Mouse (Mus musculus): ENCODE measurements around the gene Mamstr. TPM values are rescaled to one million over a fixed set of nuclear protein-coding genes. Genes with fewer than 3 reads are reported as not detected.
"Not testable (repeated sequence)": the region's sequence is repeated elsewhere in the genome, so short reads cannot be mapped to it uniquely, and the experiment has no call there.

Mamstr gene
- total RNA-seq, 2 experiments from 2014 or later = 8.8 to 11.7 TPM

DNA sequence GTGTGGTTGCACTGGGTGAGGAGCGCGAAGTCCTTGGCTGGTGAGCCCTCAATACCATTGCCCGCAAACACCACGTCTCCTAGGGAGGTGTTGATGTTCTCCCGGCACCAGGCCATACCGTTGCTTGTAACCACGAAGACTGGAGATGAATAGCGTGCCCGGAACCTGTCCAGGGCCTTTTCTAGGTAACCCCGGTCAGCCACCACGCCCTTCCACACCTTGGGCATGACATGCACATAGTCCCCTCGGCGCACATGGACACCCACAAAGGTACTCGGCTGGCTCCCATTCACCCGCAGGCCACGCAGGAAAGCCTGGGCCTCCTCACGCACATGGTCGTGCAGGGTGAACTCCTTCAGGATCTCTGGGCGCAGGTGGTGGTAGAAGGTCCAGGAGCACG lies 10.7 kb downstream of the Mamstr start:
- DNase-seq = not testable (repeated sequence)

DNA sequence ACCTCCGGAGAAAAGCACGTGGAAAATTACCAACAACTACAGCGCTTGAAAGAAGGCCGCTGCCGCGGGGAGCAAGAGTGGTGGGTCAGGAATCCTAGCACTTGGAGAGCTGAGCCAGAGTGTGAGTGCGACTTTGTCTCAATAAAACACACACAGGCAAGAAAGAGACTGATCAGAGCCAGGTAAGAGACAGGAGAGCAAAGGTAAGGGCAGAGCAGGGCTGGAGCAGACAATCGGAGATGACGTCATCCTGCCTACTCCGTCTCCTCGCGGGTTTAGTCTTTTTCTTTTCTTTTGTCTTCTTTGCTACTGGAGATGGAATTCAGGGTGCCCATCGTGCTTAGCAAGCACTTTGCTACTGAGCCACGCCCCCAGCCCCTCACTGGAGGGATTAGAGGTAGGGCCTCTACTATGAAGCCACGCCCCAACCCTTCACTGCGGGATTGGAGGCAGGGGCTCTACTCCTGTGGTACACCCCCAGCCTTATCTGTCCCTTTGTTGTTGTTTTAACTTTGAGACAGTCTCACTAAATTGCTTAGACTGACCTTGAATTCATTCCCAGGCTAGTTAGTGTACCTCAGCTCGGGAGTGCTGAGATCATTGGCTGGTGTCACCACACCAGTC lies 14.8 kb downstream of the Mamstr start:
- DNase-seq = no peak

DNA sequence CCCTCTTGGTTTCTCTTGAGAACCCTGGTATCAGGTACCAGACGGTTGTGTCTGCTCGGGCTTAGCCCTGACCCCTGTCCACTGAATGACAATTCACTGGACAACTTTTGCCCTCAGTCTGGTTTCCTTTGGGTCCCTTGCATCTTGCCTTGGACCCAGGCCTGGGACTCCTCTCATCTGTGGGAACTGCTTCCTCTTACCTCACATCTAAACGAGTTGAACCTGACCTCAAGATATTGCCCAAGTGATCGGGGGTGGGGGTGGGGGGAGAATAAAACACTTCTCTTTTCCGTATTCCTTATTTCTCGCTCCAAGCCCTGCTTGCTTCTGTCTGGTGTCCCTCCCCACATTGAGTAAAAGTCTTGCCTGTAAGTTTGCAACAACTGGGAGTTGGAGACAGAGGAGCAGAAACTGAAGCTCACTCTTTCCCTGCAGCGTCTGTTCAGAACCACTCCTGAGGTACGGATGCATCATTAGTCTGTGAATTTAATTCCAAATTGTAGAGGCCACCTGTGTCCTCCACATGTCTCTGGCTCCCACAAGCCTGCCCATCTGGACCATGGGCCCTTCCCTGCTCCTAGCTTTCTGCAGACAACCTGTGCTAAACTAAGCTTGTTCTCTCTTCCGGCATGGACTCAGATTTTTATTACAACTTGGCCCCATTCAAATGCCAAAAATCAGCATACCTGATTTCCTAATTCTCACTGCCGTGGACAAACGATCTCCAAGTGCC lies 21.1 kb downstream of the Mamstr start:
- no peak for DNase-seq

DNA sequence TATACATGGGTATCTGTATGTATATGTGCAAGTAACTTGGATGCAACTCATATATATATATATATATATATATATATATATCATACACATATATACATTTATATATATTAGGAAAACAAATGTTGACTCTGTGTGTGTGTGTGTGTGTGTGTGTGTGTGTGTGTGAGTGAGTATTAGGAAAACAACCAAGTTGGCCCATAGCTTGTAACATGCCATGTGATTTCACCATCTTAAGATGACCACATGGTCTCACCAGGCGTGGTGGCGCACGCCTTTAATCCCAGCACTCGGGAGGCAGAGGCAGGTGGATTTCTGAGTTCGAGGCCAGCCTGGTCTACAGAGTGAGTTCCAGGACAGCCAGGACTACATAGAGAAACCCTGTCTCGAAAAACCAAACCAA lies 21.9 kb downstream of the Mamstr start:
- DNase-seq = not testable (repeated sequence)

DNA sequence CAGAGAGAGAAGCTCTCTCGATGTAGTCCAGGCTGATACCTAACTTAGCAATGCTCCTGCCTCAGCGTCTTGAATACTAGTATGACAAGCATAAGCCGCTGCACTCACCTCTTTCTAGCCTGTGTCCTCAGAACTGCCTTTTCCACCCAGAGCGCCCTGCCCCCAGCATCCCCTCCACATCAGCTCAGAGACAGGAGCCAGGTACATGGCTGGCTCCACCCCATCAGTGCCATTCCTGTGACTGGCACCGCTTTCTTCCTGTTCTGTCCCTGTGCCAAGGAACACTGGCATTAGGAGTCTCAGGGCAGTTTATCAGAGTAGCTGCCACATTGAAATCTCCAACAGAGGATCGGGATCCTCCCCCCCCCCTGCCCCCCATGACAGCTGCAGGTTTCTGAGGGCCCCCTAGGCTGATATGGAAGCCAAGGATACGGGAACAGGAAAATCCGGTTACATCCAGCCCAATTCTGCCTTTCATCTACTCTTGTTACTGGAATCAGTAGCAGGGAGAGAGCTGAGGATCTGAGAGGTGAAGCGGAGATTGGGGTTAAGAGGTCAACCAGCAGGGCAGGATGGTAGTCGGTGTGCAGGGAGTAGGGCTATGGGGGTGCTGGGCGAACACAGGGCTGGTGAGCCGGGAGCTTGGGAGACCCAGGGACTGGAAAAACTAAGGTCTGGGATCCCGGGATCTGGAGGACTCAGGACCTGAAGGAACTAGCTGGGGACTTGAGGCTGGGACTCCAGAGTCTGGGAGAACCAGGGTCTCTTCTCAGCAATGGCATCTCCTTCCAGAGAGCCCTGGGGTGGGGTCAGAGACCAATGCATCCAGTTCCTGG lies 25.7 kb downstream of the Mamstr start:
- DNase-seq = no peak

DNA sequence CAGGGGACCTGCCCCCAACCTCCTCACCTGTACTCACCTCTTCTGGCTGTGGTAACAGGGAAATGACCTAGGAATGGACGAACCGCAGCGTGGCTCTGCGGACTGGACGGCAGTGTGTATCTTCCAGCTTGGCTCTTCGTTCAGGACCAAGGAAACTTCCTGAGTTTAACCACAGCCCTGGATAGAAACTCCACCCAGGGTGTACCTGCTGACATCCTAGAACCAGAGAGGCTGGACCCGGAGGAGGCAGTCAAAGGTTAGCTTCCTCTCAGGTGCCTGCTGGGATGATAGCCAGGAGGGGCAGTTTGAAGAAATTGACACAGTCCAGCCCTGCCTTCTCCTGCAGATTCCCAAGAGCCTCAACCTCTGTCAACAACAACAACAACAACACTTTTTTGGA lies 26.4 kb downstream of the Mamstr start, which contains the start of gene Fut2:
Gene Fut2 (minus strand): TSS at position 234 of the 400 bp plus-strand sequence.
- DNase-seq = no peak

DNA sequence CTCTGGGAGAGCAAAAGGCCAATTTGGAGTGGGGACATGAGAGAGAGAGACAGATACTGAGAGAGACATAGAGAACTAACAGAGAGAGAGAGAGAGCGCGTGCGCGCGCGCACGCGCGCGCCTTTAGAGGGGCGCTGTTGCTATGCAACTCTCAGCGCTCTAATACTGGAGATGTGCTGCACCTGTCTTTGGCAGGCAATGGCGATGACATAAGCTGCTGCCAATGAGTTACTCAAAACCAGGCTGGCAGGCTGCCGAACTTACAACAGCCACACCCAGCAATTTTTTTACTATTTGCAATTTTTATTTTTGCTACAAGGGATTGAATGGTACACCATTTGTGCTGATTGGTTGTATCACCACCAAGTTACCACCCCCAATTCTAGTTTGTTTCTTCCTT lies 28.0 kb downstream of the Mamstr start:
- DNase-seq = no peak

DNA sequence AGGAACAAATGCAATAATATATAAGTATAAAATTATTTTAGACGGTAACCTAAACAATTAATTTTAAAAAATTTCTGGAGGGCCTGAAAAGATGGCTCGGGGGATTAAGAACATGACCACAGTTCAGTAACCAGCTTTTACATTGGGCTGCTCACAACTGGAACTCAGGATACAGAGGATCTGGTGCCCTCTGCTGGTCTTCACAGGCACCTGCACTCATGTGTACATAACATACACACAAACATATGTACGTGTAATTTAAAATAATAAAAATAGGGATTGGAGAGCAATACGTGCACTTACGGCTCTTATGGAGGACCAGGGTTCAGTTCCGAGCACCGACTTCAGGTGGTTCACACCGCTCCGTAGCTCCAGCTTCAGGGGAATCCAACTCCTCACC lies 29.1 kb downstream of the Mamstr start:
- no peak for DNase-seq

DNA sequence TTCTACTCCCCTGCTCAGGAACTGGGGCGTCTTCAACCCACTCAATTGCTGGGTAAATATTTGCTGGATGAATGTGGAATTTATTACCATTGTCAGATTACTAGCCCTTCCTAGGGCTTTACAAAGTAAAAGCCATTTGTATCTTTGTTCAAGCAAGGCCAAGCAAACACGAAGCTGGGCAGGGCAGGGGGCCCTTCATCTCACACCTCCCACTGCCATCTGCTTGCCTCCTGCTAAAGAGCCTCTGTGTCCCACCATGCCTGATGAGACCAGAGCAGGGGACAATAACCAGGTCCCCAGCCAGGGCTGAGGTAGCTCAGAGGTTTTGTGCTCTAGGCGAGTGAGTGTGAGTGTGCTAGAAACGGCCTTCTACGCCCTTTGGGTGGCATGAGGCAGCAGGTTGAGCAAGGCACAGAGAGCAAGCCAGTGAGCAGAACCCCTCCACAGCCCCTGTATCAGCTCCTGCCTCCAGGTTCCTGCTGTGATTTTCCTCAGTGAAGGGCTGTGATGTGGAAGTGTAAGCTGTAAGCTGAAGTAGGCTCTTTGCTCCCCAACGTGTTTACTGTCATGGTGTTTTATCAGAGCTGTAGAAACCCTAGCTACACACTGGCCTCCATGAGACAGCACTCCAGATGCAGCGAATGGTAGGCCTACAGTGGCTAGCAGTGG lies 38.0 kb downstream of the Mamstr start:
- DNase-seq = no peak

DNA sequence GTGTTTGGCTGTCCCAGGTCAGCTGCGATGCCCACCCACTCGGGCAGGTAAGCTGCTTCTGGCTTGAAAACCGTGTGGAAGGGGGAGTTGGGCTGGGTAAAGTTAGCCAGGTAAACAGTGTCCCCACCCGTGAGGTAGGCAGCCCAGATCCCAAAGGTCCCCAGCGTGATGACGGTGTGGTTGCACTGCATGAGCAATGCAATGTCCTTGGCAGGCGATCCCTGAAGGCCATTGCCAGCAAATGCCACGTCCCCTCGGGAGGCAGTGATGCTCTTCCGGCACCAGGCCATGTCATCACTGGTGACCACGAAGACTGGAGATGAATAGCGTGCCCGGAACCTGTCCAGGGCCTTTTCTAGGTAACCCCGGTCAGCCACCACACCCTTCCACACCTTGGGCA lies 38.7 kb downstream of the Mamstr start:
- no peak for DNase-seq

DNA sequence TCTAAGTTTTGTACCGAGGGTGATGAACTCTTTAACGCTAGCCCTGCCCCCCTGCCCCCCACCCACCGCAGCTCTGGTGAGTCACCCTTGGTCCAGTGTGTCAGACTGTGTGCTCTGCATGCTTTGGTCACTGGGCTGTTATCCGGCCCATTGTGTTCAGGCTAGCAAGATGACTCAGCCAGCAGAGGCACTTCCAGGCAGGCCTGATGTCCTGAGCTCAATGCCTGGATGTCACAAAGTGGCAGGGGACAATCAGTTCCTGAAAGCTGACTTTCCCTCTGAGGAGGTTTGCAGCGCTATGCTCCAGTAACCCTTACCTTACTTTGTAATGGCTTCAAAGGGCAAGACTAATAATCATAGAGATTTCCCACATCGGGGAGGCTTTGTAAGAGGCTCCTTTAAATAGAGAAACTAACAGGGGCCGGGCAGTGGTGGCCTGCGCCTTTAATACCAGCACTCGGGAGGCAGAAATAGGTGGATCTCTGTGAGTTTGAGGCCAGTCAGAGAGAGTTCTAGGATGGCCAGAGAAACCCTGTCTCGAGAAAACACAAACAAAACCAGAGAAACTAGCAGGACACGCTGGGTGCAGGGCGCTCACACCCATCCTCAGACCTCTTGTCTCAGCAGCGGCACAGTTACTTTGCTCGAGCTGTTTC lies 40.3 kb downstream of the Mamstr start:
- peak; percentile 70 for DNase-seq

DNA sequence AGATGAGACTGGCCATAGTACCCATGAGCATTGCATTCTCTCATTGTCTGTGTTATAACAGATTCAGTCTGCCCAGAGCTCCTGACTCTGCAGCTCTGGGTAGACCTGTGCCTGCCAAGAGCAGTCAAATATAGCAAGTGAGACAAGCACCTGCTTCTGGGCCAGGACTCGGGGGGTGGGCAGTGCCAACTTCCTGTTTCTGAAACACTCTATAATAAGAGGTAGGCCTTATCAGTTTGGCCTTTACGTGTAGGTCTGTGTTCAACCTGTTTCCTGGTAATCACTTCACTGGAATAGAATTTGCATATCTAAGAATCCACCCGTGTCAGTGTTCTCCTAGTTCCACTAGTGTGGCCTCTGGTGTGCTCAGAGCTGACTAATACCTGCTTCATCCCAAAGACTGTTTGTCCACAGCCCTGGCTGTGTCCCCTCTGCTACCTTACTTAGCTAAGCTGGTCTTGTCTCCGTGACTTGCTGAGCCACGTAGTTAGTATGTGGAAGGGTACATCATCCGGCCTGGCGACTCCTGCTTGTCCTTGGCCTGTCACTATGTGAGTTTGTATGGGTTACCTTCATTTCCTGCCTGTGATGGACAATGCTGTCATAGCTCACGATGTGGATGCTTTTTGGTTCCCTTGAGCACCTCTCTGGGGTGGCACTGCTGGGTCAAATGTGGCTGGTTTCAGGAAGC lies 41.4 kb downstream of the Mamstr start:
- peak; percentile 73 for DNase-seq

DNA sequence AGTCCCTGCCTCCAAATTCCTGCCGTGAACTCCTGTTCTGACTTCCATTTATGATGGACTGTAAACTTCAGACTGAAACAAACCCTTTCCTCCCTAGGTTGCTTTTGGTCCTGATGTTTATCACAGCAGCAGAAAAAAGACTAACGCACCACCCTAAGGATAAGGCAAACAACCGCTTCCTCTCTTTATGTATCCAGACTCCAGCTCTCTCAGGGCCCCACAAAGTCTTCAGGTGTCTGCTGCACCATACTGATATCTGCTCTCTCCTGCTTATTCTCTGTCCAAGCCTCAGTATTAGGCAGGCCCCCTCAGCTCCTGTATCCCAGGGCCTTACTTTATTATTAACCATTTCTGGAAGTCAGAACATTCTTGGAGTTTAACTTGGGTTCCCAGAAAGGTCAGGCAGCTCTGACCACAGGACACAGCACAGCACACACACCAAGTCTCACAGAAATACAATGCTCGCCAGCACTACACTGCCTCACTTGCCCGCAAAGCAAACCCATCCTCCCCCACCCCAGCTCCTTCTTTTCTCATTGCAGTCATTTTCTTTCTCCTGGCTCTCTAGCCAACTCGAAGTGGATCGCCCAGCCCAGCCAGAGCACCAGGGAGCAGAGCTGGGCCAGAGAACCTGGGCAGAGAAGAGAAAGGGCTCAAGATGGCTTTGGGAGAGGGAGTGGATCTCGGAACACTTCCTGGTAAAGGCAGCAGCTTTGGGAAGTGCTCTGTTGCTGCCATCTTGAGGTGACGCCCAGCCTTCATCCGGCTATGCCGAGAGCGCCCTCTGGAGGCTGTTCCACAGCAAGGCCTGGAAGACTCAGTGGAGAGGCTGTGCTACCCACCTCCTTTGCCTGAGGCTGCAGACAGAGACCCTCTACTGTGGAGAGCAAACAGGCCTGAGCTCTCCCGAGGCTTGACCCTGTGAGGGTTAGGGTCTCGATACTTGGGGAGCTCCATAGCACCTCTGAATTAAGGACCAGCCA lies 42.7 kb downstream of the Mamstr start:
- DNase-seq = peak; percentile 95

DNA sequence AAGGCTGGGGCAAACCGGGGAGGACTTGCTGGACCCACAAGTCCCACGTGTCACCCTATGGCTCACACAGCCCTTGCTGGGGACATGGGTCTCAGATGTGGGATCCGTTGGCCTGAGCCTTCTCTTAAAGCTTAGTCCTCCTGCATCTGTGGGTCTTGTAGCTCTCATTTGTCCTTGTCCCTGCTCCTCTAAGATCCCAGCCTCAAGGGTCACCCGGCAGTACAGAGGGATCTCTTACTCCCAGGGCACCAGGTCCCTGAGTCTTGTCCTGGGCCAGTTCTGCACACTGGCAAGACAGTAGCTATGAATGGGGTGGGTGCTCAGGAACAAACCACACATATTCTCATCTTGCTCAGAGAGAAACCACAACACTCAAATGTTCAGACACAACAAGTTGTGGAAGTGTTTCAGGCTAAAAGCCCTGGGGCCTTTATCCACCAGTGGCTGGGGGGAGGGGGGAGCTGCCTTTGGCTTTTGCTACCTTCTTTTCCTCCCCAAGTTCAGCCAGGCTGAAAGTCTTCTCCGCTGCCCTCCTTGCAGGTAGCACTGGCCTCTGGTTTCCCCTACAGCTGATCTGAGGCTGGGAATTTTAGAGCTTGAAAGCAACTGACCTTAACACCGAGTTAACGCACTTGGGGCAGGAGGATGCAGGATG lies 43.7 kb downstream of the Mamstr start, which contains the start of gene Ntn5:
Gene Ntn5 (plus strand): TSS at position 627 of the 655 bp plus-strand sequence.
- no peak for DNase-seq

DNA sequence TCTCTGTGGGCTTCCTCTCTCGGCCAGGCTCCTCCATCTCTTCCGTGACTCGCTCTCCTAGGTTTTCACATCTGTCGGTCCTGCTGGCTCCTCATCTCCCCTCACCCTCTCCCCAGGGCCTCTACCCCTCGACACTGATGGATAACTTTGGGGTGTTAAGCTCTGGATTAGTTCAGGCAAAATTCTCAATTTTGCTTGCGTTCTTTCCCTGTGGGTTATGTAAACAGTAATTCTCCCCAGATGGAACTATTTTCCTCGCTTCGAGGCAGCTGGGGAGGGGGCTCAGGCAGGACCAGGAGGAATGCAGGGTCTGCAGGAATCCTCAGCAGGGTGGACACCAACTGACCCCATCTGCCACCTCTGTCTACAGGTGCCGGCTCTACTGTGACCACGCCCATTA lies 46.0 kb downstream of the Mamstr start:
- DNase-seq = no peak

DNA sequence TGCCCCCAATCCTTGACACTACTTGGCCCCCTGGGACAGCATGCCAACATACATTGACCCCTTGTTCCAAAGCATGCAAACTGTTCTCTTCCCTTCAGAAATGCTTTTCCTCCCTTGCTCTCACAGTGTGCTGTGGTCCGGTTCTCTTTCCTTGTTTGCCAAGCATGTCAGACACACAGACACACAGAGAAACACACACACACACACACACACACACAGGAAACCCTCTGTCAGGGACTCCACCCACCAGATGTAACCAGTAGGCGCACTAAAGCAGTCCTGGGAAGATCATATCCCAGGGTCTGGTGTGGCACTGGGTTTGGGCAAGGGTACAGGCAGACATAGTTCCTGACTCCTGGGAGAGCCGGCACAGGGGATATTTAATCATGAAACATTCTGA lies 47.1 kb downstream of the Mamstr start:
- DNase-seq = no peak

DNA sequence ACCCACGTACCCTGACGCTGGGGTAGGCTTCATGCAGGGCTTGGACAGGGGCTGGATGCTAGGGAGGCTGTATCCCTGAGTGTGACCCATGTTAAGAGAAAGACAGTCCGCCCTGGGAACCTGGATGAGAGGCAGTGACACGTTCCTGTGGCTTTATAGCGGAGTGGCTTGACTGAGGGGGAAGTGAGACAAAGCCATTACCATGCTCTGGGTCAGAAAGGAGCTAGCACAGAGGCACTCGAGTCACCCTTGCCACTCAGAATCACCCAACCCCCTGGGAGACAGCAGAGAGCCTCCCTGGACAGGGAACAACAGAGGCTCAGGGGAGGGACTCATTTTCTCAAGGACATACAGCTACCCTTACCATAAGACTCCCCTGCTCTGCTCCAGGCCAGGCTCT lies 49.3 kb downstream of the Mamstr start:
- no peak for DNase-seq

DNA sequence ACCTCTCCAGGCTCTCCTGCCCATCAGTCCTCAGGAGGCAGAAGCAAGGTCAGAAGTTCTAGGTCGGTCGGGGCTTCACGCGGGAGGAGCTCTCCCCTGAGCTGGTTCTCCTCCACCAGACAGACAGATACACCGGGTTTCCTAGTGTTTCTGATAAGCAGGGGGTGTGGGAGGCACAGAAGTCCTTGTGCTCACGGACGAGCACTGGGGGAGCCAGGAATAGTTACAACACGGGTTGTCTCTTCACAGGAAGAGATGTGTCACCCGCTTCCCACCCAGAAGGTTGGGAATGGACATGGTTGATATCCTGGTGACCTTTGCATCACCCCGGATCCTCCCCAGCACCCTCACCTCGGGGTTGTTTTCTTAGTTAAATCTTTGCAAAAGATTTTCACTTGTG lies 50.0 kb downstream of the Mamstr start:
- DNase-seq = no peak

DNA sequence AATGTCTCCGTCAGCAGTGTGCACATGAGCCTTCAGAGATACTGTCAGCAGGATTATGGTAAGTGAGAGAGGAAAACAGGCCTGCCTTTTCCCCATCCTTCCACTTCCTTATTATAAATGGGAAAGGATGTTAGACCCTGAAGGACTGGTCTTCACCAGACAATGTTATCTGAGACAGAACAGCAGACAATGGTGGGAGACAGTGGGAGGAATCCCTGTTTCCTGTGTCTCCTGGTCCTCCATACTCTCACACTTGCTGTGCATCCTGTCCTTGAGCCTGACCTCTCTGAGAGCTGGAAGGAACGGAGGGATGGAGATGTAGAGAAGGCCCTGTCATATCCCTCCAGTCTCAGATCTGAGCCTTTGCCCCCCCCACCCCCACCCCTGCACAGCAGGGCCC lies 52.6 kb downstream of the Mamstr start:
- no peak for DNase-seq
